ENCODE assay signal across 22 mouse cellular contexts in genomic region chr9:93306753-93307152, GRCm38 (mm10).
"Had no signal": no experiment of that assay in that cellular context is flagged by ENCODE, and none has a peak within 500 bp of the region (broad histone marks: within the 10 kb centered on the region; RNA-seq: fewer than 3 reads in every experiment).

No protein-coding gene starts in this region.

- H3K27me3 ChIP-seq: lung, embryonic 15.5 days; megakaryocyte, embryonic 14.5 days; midbrain, embryonic 12.5 days; neural tube, embryonic 13.5 days; neural tube, embryonic 15.5 days had no signal

- H3K4me1 ChIP-seq: lung, embryonic 15.5 days; megakaryocyte, embryonic 14.5 days; midbrain, embryonic 10.5 days; midbrain, embryonic 12.5 days; neural tube, embryonic 13.5 days; neural tube, embryonic 15.5 days had no signal

- H3K4me3 ChIP-seq: lung, embryonic 15.5 days; megakaryocyte, embryonic 14.5 days; midbrain, embryonic 10.5 days; midbrain, embryonic 12.5 days; myocyte; neural tube, embryonic 13.5 days; neural tube, embryonic 15.5 days had no signal

- H3K4me2 ChIP-seq: lung, embryonic 15.5 days; midbrain, embryonic 12.5 days; neural tube, embryonic 13.5 days; neural tube, embryonic 15.5 days had no signal

- DNase-seq: lung, adult 2 months; lung, postnatal 14 days; lung, postnatal 36 days; midbrain, embryonic 14.5 days; retina, postnatal 1 day; right cerebral cortex, adult 18-20 months; right cerebral cortex, postnatal 25 days; right cerebral cortex, postnatal 4 days; spleen, adult 18-20 months; thymus, adult 18-20 months; thymus, postnatal 14 days; thymus, postnatal 36 days had no signal

- H3K9ac ChIP-seq: lung, embryonic 15.5 days; midbrain, embryonic 12.5 days; neural tube, embryonic 13.5 days; neural tube, embryonic 15.5 days had no signal

- H3K9me3 ChIP-seq: lung, embryonic 15.5 days; megakaryocyte, embryonic 14.5 days; midbrain, embryonic 10.5 days; midbrain, embryonic 12.5 days; neural tube, embryonic 13.5 days; neural tube, embryonic 15.5 days had no signal

- ATAC-seq: lung, postnatal 0 days; midbrain, embryonic 16.5 days had no signal

- H3K36me3 ChIP-seq: lung, embryonic 15.5 days; midbrain, embryonic 10.5 days; midbrain, embryonic 12.5 days; neural tube, embryonic 13.5 days; neural tube, embryonic 15.5 days had no signal

- H3K27ac ChIP-seq: lung, embryonic 15.5 days; macrophage; midbrain, embryonic 10.5 days; midbrain, embryonic 12.5 days; neural tube, embryonic 13.5 days; neural tube, embryonic 15.5 days had no signal
